ENCODE assay signal across 8 mouse cellular contexts in genomic region chr7:57590451-57591248, GRCm38 (mm10).
DNase-seq lines count a peak whose midpoint lies in the region; ATAC-seq and TF ChIP-seq lines count a peak whose summit lies in the region.

No protein-coding gene starts in this region.

- peak; percentile 92 for ATAC-seq in embryonic facial prominence, embryonic 14.5 days (ENCODE audit: low read depth)
- peak; percentile 52; the same call in 1 of the 2 replicates for ATAC-seq in megakaryocyte-erythroid progenitor cell, adult 5-6 weeks (replicated peaks; ENCODE audit: low FRiP score, low TSS enrichment, poor library complexity, severe bottlenecking)

- H3K9ac ChIP-seq in embryonic facial prominence, embryonic 14.5 days (ENCODE audit: low read depth, low read length): peak overlapping the region; percentile 48

- peak overlapping the region; percentile 76 for H3K4me2 ChIP-seq in embryonic facial prominence, embryonic 14.5 days (ENCODE audit: low read depth, low read length)

- H3K4me3 ChIP-seq in bone marrow macrophage, adult 2 months (ENCODE audit: insufficient read depth, low read length): peak overlapping the region; percentile 14
- peak overlapping the region; percentile 67 for H3K4me3 ChIP-seq in embryonic facial prominence, embryonic 14.5 days (ENCODE audit: low read depth, low read length)
- peak overlapping the region; percentile 79 for H3K4me3 ChIP-seq in hindbrain, embryonic 10.5 days

- no peak overlapping the region for H3K27ac ChIP-seq in bone marrow macrophage, adult 2 months (ENCODE audit: insufficient read depth, low read depth, low read length)
- H3K27ac ChIP-seq in embryonic facial prominence, embryonic 14.5 days (replicated peaks; ENCODE audit: low read depth, low read length): no peak overlapping the region
- peak overlapping the region; percentile 87 for H3K27ac ChIP-seq in hindbrain, embryonic 10.5 days

- H3K36me3 ChIP-seq in embryonic facial prominence, embryonic 14.5 days (ENCODE audit: control insufficient read depth, insufficient read depth, low read length): no peaks in the 10 kb centered on the region
- H3K36me3 ChIP-seq in hindbrain, embryonic 10.5 days: no peaks in the 10 kb centered on the region

- TF ChIP-seq CTCF in bone marrow macrophage, adult 2 months (IDR thresholded peaks at IDR 0.05; ENCODE audit: low read depth, low read length): no peak

- no peaks in the 10 kb centered on the region for H3K4me1 ChIP-seq in bone marrow macrophage, adult 2 months (ENCODE audit: control insufficient read depth, insufficient read depth, low read length)
- H3K4me1 ChIP-seq in embryonic facial prominence, embryonic 14.5 days (ENCODE audit: control insufficient read depth, insufficient read depth, low read length): peaks cover 6% of the 10 kb centered on the region; the same call in 1 of the 2 replicates
- peaks cover 13% of the 10 kb centered on the region for H3K4me1 ChIP-seq in hindbrain, embryonic 10.5 days (replicated peaks)

- peak; percentile 80 for DNase-seq in R1 (ENCODE audit: low read depth, low spot score)
- peak; percentile 81 for DNase-seq in embryonic facial prominence, embryonic 14.5 days (ENCODE audit: low spot score)
- DNase-seq in hindbrain, embryonic 10.5 days (ENCODE audit: low spot score): peak; percentile 84
- peak; percentile 77 to 86 for DNase-seq in layer of hippocampus, postnatal 10 days (ENCODE audit: low spot score in 2 of 2)
- peak; percentile 82 for DNase-seq in right cerebral cortex, postnatal 25 days
- DNase-seq in spleen, postnatal 36 days (ENCODE audit: low spot score in 2 of 2): no peak

- H3K9me3 ChIP-seq in embryonic facial prominence, embryonic 14.5 days (ENCODE audit: control insufficient read depth, low read length): no peaks in the 10 kb centered on the region
- H3K9me3 ChIP-seq in hindbrain, embryonic 10.5 days: no peaks in the 10 kb centered on the region

- H3K27me3 ChIP-seq in embryonic facial prominence, embryonic 14.5 days (replicated peaks; ENCODE audit: control insufficient read depth, insufficient read depth, low read length): peaks cover 31% of the 10 kb centered on the region
- H3K27me3 ChIP-seq in hindbrain, embryonic 10.5 days (ENCODE audit: insufficient read depth, poor library complexity, severe bottlenecking): peaks cover 35% of the 10 kb centered on the region

- WGBS in embryonic facial prominence, embryonic 14.5 days: 0% methylated on average over 18 of the region's 74 CpGs
- under 1% methylated on average over 71 of the region's 74 CpGs for WGBS in hindbrain, embryonic 10.5 days

- no peak for TF ChIP-seq POLR2A in bone marrow macrophage, adult 2 months (IDR thresholded peaks at IDR 0.05; ENCODE audit: borderline replicate concordance, low read depth, low read length)

Comparison
In these comparisons a context has a peak if more than half of its experiments do, and no peak if none do; other contexts are left out.
1. DNase-seq: peak in R1 (single experiment), embryonic facial prominence, embryonic 14.5 days (single experiment), hindbrain, embryonic 10.5 days (single experiment), layer of hippocampus, postnatal 10 days (2 of 2) and right cerebral cortex, postnatal 25 days (single experiment); none in spleen, postnatal 36 days (0 of 2).
2. H3K4me3 ChIP-seq: peak in every context shown above with its lines; median percentile 79 in hindbrain, embryonic 10.5 days; 67 in embryonic facial prominence, embryonic 14.5 days; 14 in bone marrow macrophage, adult 2 months.